Mouse (Mus musculus) hindbrain, embryonic 12.5 days (tissue): ENCODE data around the gene Olfr509. TPM values are rescaled to one million over a fixed set of nuclear protein-coding genes. Genes with fewer than 3 reads are reported as not detected.
"Not testable (repeated sequence)": the region's sequence is repeated elsewhere in the genome, so short reads cannot be mapped to it uniquely, and the experiment has no call there.

Source experiments
- ATAC-seq: fragments of 200-750 bp; cut with Nextera tagmentation; 2 replicates; pipeline ENCODE4 v1.8.0; 2017; ENCODE audit warnings: moderate TSS enrichment; ENCODE audit not compliant: low FRiP score
- H3K27ac ChIP-seq: fragments of 300-500 bp; sonication (generic); 2 replicates; pipeline ENCODE4 v1.5.1; 2016; ENCODE audit warnings: mild to moderate bottlenecking
- H3K27me3 ChIP-seq: fragments of 300-500 bp; sonication (generic); 2 replicates; pipeline ENCODE4 v1.6.1; 2016; ENCODE audit warnings: mild to moderate bottlenecking
- H3K36me3 ChIP-seq: fragments of 300-500 bp; sonication (generic); 2 replicates; pipeline ENCODE4 v1.6.1; 2016; ENCODE audit warnings: mild to moderate bottlenecking
- H3K4me1 ChIP-seq: fragments of 300-500 bp; sonication (generic); 2 replicates; pipeline ENCODE4 v1.6.1; 2016
- H3K4me2 ChIP-seq: fragments of 300-500 bp; sonication (generic); replicated peaks from 2 replicates; pipeline ENCODE4 v1.6.1; 2016; ENCODE audit warnings: mild to moderate bottlenecking
- H3K4me3 ChIP-seq: fragments of 300-500 bp; sonication (generic); 2 replicates; pipeline ENCODE4 v1.5.1; 2016; ENCODE audit warnings: mild to moderate bottlenecking
- H3K9ac ChIP-seq: fragments of 300-500 bp; sonication (generic); 2 replicates; pipeline ENCODE4 v1.6.1; 2016; ENCODE audit warnings: mild to moderate bottlenecking, moderate library complexity
- H3K9me3 ChIP-seq: fragments of 300-500 bp; sonication (generic); replicated peaks from 2 replicates; pipeline ENCODE4 v1.6.1; 2016; ENCODE audit warnings: mild to moderate bottlenecking
- WGBS: fragments of 180-500 bp; shearing (Covaris S2); methylation state at CpG from one replicate; pipeline ENCODE4 v1.1.7; 2016; 5-methylcytosine and 5-hydroxymethylcytosine counted together
- polyA plus RNA-seq: library from polyadenylated mRNA; unstranded; fragments of >200 nt; fragmentation: Nextera tagmentation; extraction: Ambion mirVana; gene quantifications from 2 replicates; pipeline ENCODE4 v1.2.1, GENCODE M21; 2016

The Olfr509 gene
- not detected in 2 replicates for polyA plus RNA-seq

DNA sequence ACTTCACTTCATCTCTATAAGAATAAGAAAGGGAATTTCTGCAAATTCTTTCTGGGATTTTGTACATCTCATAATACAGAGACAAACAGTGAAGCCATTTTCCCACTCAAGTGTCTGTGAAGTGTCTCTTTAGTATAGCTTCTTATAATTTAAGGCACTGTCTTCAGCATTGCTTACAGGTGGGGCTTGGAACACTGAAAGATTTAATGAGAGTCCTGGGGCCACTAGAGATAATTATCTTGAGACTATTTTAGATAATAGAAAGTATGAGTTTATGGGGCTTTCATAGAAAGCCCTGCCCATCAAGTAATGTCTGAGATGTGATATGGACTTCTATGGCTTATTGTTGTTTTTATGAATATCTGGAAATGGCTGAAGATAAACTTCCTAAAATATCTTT lies at the start of gene Olfr509:
Olfr509 (minus strand) TSS at position 101 of the 400 bp plus-strand sequence.
- no peak within 1 kb of the TSS for H3K27ac ChIP-seq
- no peaks in the 10 kb centered on the region for H3K36me3 ChIP-seq
- no peak for ATAC-seq
- no peaks in the 10 kb centered on the region for H3K9me3 ChIP-seq
- no peaks in the 10 kb centered on the region for H3K27me3 ChIP-seq
- H3K4me2 ChIP-seq, result no peak within 1 kb of the TSS
- no peak within 1 kb of the TSS for H3K9ac ChIP-seq
- no peak within 1 kb of the TSS for H3K4me3 ChIP-seq
- H3K4me1 ChIP-seq, result no peaks in the 10 kb centered on the region

DNA sequence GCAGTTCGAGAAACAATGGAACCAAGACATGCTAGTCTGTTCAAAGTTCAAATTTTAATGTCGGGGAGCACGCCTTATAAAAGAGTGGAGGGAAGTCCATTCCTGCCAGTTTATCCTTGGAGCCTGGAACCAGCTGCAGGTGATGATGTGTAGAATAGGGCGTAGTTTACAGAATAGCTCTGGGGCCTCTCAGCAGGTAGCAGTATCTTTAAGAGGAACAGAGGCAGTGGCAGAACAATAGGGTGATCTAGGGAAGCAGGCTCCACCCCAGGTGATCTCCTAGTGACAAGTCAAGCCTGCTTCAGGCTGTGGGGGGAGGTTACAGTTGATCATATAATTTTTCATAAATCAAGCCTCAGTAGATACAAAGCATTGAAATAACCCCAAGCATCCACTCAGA lies 27.2 kb upstream of the Olfr509 start:
- Histone ChIP-seq H3K36me3 (no peaks in the 10 kb centered on the region), H3K4me2 (no peak overlapping the region), H3K27ac (no peak overlapping the region), H3K9me3 (no peaks in the 10 kb centered on the region), H3K9ac (no peak overlapping the region), H3K27me3 (no peaks in the 10 kb centered on the region), H3K4me3 (no peak overlapping the region), H3K4me1 (no peaks in the 10 kb centered on the region)
- WGBS, result 88% methylated on average over 4 of the region's 4 CpGs
- no peak for ATAC-seq

DNA sequence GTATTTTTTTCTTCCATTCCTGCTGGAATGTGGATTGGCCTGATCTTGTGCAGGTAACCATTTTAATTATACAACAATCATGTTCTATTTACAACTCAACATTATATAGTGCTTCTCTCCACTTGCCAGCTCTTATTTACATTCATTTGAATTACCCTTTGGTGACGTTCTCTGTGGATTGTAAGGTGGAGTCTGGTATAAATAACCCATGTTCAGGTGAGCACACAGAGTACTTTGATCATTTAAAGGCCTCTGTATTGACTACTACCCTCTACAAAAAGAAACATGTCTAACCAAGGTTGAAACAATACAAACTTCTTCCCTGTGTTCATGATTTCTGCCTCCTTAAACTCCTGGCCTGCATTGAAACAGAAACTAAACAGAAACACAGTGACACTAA lies 19.4 kb upstream of the Olfr509 start:
- no peaks in the 10 kb centered on the region for H3K36me3 ChIP-seq
- no peak overlapping the region for H3K4me3 ChIP-seq

DNA sequence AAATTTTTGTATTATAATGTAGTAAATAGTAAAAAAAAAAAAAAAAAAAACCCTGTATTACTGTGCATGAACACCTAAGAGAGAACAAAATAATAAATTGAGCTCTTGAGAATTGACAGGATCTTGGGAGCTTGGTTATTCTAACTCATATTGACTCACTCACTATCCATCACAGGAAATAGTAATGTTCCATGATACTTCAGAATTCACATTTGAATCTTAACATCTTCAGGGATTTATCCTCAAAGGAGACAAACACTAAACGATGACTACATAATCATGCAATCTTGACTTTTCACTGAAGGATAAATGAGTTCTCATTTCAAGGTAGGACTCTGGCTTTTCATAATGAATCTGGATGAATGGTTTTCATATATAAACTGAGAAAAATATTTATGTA lies 14.4 kb upstream of the Olfr509 start, which contains the start of gene Olfr510:
Olfr510 (plus strand) TSS at position 301 of the 400 bp plus-strand sequence.
- Histone ChIP-seq H3K27me3 (no peaks in the 10 kb centered on the region), H3K4me2 (no peak within 1 kb of the TSS), H3K9ac (no peak within 1 kb of the TSS), H3K27ac (no peak within 1 kb of the TSS), H3K36me3 (no peaks in the 10 kb centered on the region), H3K4me3 (no peak within 1 kb of the TSS), H3K4me1 (no peaks in the 10 kb centered on the region), H3K9me3 (no peaks in the 10 kb centered on the region)
- ATAC-seq, result no peak
- WGBS, result 89% methylated on average over 1 of the region's 1 CpGs

More for the DNA sequence above, 19.4 kb upstream of the Olfr509 start:
- no peak for ATAC-seq
- Histone ChIP-seq H3K9me3 (no peaks in the 10 kb centered on the region), H3K4me2 (no peak overlapping the region), H3K27ac (no peak overlapping the region), H3K27me3 (no peaks in the 10 kb centered on the region), H3K4me1 (no peaks in the 10 kb centered on the region), H3K9ac (no peak overlapping the region)
- WGBS, result 79% methylated on average over 1 of the region's 1 CpGs

DNA sequence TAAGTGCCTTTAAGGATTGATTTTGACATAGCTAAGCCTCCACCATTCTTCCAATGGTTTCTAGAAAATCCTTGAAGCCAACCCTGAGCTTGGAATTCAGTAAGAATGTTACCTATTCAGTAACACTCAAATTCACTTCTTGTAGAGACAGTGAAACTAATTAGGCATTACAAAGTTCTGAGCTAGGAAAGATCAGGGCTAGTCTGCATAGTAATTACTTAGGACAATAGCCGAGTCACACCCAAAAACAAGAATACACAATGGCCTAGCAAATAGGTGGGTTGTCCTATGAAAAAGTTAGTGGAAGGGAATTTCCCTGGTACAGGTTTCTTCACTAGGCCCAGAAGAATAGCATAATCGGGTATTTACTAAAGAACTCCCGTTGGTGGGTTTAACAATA lies 10.7 kb upstream of the Olfr509 start:
- no peaks in the 10 kb centered on the region for H3K27me3 ChIP-seq
- H3K9me3 ChIP-seq, result no peaks in the 10 kb centered on the region
- H3K4me3 ChIP-seq, result no peak overlapping the region
- H3K4me2 ChIP-seq, result no peak overlapping the region
- 92% methylated on average over 3 of the region's 3 CpGs for WGBS
- no peak for ATAC-seq
- no peaks in the 10 kb centered on the region for H3K4me1 ChIP-seq
- no peak overlapping the region for H3K27ac ChIP-seq
- no peak overlapping the region for H3K9ac ChIP-seq
- no peaks in the 10 kb centered on the region for H3K36me3 ChIP-seq

DNA sequence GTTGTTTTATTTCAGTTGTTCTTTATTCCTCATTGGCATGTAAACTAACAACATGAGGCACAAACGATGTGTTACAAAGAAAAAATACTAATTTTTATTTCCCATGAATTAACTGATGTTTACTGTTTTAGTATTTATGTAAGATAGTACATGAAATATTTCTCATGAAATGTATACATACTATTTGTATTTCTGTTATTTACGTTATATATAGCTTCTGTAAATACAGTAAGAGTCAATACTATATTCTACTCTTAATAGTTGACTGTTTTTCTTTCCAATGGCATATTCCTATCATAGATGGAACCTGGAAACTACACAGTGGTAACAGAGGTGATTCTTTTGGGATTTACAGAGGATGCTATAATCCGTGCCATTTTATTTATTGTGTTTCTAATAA lies 22.0 kb downstream of the Olfr509 start, which contains the start of gene Olfr508:
Olfr508 (plus strand) TSS at position 301 of the 400 bp plus-strand sequence.
- Histone ChIP-seq H3K9ac (no peak within 1 kb of the TSS), H3K4me1 (no peaks in the 10 kb centered on the region), H3K36me3 (no peaks in the 10 kb centered on the region), H3K4me2 (no peak within 1 kb of the TSS), H3K27ac (no peak within 1 kb of the TSS), H3K27me3 (no peaks in the 10 kb centered on the region), H3K4me3 (no peak within 1 kb of the TSS), H3K9me3 (no peaks in the 10 kb centered on the region)
- ATAC-seq, result no peak
- 84% methylated on average over 3 of the region's 3 CpGs for WGBS

DNA sequence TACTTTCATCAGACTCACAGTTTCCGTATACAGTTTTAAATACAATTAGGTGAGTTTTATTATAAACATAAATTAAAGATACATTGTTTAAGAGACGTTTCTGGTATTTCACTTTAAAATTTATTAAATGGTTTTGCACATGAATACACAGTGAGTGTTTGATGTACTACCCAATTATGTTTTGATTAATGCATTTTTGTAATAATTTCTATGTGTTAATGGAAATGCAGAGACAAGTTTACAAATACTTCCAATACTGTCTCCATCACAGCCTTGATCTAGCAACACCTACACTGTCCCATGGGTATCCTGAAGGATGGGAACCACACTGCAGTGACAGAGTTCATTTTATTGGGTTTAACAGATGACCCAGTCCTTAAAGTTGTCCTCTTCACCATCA lies 30.2 kb downstream of the Olfr509 start, which contains the start of gene Olfr507:
Olfr507 (plus strand) TSS at position 301 of the 400 bp plus-strand sequence.
- H3K4me2 ChIP-seq, result no peak within 1 kb of the TSS
- no peak for ATAC-seq
- no peaks in the 10 kb centered on the region for H3K36me3 ChIP-seq
- no peak within 1 kb of the TSS for H3K9ac ChIP-seq
- WGBS, result 80% methylated on average over 2 of the region's 2 CpGs
- no peak within 1 kb of the TSS for H3K4me3 ChIP-seq
- H3K27me3 ChIP-seq, result no peaks in the 10 kb centered on the region
- H3K27ac ChIP-seq, result no peak within 1 kb of the TSS
- H3K9me3 ChIP-seq, result no peaks in the 10 kb centered on the region
- no peaks in the 10 kb centered on the region for H3K4me1 ChIP-seq

DNA sequence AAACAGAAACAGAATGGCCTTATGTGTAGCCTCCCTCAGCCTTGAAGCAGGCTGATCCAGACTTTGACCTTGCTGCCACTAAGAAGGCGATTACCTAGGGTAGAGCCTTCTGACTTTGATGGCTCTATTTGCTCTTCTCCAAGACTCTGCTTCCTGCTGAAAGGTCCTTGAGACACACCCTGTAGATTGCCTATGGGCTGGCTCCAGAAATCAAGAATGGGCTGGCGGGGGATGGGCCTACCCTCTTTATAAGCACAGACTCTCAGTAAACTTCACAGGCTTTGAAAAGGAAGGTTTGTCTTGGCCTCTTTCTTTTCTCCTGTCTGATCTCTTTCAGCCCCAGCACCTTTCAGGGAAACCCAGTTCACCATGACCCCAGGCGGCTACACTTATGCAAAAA lies 34.9 kb downstream of the Olfr509 start:
- not testable (repeated sequence) for ATAC-seq, H3K4me1 ChIP-seq, H3K4me3 ChIP-seq, H3K9me3 ChIP-seq, H3K9ac ChIP-seq, H3K4me2 ChIP-seq, H3K27ac ChIP-seq, H3K27me3 ChIP-seq, H3K36me3 ChIP-seq
- WGBS, result 61% methylated on average over 3 of the region's 3 CpGs

DNA sequence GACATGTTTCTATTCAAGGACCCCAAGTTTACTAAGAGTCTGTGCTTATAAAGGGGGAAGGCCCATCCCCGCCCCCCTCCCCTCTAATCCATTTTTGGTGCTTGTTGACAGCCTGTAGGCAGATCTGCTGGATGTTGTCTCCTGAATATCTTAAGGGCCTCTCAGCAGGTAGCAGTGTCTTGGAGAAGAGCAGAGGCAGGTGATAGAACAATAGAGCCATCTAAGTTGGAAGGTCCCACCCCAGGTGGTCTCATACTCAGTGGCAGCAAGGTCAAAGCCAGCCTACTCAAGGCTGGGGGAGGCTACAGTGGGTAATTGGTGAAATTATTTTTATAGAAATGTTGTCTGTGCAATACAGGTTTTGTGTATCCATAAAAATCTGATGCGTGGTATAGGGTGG lies 37.6 kb downstream of the Olfr509 start:
- H3K4me1 ChIP-seq, result no peaks in the 10 kb centered on the region
- ATAC-seq, result no peak
- H3K4me3 ChIP-seq, result no peak overlapping the region
- no peaks in the 10 kb centered on the region for H3K27me3 ChIP-seq
- 96% methylated on average over 2 of the region's 2 CpGs for WGBS
- no peak overlapping the region for H3K27ac ChIP-seq
- no peak overlapping the region for H3K4me2 ChIP-seq
- no peaks in the 10 kb centered on the region for H3K9me3 ChIP-seq
- no peaks in the 10 kb centered on the region for H3K36me3 ChIP-seq
- no peak overlapping the region for H3K9ac ChIP-seq

DNA sequence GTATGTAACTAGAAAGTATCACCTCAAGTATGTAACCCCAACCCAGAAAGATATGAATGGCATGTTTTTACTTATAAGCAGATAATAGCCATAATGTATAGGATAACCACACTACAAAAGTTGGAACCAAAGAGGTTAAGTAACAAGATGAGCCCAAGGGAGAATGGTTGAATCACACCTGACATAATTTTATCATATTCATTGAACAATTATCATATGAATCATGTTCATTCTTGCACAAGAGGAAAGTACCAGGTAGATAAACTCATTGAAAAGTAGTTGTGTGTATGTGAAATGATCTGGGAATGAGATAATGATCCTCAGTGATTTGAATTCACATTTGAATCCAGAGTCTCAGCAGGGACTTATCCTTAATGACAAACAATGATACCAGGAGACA lies 41.2 kb downstream of the Olfr509 start, which contains the start of gene Olfr506:
Olfr506 (plus strand) TSS at position 301 of the 400 bp plus-strand sequence.
- H3K4me1 ChIP-seq, result no peaks in the 10 kb centered on the region
- H3K4me2 ChIP-seq, result no peak within 1 kb of the TSS
- no peak within 1 kb of the TSS for H3K27ac ChIP-seq
- H3K36me3 ChIP-seq, result no peaks in the 10 kb centered on the region
- H3K4me3 ChIP-seq, result no peak within 1 kb of the TSS
- no peaks in the 10 kb centered on the region for H3K27me3 ChIP-seq
- no peak within 1 kb of the TSS for H3K9ac ChIP-seq
- H3K9me3 ChIP-seq, result no peaks in the 10 kb centered on the region
- no peak for ATAC-seq

DNA sequence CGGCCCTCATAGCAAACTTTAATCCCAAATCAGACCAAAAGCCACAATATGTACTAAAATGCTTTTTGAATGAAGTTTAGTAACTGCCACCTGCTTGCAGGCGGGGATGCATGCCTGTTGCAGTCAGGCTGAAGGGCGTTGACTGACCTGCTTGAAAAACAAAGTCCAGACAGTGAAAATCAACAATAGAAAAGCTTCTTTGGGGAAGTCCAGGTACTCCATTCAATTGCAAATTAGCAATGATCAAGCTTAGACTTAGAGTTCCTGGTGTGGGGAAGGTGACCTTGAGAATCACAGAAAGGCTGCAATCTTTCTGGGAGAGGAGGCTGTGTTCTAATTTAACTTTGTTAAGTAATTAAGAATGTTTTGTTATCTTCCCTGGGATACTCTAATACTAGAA lies 49.8 kb downstream of the Olfr509 start:
- not testable (repeated sequence) for ATAC-seq, H3K9ac ChIP-seq, H3K4me1 ChIP-seq, H3K36me3 ChIP-seq, H3K27ac ChIP-seq, H3K9me3 ChIP-seq, H3K4me3 ChIP-seq, H3K4me2 ChIP-seq, H3K27me3 ChIP-seq
- WGBS, result 77% methylated on average over 3 of the region's 3 CpGs
